Mouse (Mus musculus) adrenal gland, adult (tissue): ENCODE measurements around the gene Sec14l1.

Source experiments
- DNase-seq, 2 experiments: peaks; one replicate each; pipeline ENCODE4 v3.0.0; 2022 to 2023; ENCODE audit warnings: low spot score in 1 of 2; ENCODE audit not compliant: inconsistent age in 2 of 2

Gene Sec14l1

DNA sequence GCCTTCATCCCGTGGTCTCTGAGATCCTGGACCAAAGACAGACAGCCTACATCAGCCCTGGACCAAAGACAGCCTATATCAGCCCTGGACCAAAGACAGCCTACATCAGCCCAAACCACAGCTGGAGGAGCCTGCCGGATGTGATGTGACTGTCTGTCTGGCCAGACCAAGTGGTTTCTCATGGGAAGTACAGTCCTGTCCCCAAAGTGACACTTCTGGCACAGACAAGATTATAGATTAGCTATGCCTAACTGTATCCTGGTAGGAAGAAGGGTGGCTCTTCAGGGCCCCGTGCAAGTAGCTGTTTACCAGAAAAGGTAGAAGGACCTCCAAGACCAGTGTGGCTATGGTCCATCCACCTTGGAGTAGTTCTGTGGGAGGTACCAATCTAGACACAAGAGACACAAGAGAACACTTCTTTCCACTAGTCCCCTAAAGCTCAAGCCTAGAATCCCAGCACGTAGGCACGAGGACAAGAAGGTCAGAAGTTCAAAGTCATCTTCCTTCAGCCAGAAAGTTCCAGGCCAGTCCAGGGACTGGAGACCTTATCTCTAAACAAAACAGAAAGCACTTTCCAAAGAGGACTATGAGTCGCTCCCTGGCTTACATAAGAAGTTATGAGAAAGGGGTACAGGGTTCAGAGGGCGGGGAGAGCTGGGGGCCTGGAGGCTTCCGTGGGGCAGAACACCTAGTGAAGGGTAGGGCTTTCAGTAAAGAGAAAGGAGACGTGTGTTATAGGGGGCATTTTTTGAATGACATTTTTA, 27.8 kb upstream of the Sec14l1 start:
- DNase-seq: peak in 1 of 2 experiments; percentile 71

DNA sequence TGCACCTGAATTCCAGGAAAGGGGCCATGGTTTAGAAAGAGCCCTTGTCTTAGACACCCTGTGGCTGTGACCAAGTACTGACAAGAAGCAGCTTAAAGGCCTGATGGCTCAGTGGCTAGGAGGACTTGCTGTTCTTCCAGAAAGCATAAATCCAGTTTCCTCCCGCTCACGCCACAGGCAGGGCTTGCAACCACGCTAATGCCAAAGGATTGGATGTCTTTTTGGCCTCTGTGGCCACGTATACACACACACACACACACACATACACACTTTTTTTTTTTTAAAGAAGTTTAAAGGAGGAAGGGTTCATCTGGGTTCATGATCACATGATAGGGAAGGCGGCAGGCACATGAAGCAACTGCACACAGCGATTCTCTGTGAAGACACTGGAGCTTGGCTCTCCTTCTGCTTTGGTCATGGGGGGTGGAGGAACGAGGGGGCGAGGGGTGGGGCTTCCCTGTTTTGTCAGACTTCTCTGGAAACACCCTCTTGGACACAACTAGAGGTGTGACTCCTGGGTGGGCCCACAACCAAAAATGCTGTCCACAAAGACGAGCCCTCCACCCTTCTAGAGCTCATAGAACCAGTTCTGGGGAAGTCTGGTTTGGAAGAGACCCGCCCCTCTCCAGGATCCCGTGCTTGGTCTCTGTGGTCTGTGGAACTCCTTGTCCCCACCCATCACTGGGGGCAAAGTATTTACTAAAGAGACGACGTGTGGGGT, 26.5 kb upstream of the Sec14l1 start:
- peak in 1 of 2 experiments; percentile 52 for DNase-seq

DNA sequence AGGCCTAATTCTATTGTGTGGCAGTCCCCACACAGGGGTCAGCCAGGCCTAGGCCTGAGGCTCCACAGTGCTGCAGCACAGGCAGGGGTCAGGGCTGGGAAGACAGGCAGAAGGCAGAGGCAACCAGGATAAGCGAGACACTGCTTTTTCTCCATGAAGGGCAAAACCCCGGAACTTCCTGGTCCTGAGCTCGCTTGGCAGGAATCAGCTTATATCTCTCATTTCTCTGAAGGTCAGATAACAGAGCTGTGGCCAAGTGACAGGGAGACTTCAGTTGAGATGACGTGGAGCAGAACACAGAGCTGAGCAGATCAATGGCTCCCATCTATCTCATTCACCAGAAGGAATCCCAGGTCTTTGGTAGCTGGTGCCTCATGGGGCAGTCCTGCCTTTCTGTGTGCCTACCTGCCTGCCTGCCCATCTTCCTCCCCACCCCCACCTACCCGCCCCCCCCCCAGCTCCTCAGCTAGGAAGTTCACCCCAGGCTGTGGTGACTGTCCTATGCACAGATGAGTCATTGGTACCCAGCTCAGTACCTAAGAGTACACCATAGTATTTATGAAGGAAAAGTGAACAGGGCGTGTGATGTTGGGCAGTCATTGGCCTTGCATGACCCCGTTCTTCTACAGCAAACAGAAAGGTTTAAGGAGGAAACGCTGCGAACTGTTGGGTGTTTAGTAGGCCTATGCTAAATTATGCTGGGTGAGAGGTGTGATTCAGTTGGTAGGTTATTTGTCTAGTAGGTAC, 25.1 kb upstream of the Sec14l1 start:
- DNase-seq: peak; percentile 66 to 81

DNA sequence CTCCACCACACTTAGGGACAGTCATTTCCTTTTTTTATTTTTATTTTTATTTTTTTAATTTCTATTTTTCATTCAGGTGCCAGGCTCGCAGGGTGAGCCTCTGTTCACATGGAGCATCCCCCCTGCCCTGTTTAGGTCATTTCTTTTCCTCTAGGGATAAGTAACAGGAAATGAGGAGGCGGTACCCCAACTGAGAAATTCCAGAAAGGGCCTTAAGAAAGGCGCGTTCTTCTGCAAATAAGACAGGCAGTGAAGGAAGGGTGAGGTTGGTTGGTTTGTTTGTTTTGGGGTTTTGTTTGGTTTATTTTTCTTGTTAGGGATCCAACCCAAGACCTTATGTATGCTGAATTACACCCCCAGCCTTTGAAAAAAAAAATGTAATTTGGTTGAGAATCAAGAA, 23.6 kb upstream of the Sec14l1 start:
- no peak for DNase-seq

DNA sequence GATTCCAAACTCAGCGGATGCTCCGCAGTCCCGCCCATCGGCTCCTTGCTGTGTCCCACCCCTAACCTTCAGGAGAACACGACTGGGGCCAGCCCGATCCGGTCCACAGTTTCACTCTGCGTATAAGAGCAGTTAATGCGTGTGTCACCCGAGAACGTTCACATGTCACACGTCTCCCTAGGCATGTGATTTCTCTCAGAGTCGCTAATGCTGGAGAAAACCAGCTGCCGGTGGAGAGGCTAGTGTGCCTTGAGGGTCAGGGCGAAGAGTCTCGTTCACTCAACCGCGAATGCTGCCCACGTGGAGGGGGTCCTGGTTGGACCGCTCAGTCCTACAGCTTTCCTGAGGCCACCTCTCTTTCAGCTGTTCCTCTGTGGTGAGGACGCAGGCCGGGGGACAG, 23.1 kb upstream of the Sec14l1 start:
- peak in 1 of 2 experiments; percentile 66 for DNase-seq

DNA sequence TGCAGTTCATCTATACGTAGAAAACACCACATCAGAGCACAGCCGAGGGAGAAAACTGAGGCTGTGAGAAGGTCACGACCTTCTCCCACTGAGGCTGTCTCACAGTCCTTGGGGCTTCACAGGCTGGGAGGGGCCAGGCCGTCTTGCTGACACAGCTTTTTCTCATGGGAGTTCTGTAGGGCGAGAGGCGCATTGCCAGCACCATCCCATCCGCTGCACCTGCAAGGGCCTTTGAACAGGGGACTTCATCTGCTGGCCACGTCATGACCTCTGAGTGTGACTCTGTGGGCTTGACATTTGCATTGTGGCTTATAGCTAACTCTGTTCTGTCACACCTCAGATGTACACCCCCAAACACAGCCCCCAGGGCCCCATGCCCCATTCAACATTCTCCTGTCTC, 22.3 kb upstream of the Sec14l1 start:
- DNase-seq: peak in 1 of 2 experiments; percentile 72

DNA sequence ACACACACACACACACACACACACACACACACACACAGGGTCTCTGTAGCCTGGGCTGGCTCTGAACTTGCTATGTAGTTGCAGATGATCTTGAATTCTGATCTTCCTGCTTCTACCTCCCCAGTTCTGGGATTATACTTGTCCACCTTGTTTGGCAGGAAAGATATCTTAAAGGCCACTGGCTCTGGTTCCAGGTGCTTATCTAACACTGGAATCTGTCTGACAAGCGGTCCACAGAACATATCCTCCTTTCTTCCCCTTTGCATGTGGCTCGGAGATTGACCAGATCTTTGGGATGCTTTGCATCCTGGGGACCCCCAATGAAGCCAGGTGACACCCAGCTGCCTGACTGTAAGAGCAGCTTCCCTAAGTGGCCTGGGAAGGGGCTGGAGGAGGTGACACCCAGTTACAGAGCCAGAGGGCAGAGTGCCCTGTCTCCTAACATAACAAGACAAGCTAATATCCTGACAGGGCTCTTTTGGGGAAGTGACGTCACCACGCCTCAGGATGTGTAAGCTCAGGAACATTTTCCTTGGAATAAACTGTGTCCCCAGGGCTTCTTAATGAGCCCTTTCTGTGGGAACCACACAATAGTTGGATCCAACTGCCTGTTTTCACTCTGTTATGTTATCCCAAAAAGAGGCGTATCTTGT, 20.9 kb upstream of the Sec14l1 start:
- peak in 1 of 2 experiments; percentile 69 for DNase-seq

DNA sequence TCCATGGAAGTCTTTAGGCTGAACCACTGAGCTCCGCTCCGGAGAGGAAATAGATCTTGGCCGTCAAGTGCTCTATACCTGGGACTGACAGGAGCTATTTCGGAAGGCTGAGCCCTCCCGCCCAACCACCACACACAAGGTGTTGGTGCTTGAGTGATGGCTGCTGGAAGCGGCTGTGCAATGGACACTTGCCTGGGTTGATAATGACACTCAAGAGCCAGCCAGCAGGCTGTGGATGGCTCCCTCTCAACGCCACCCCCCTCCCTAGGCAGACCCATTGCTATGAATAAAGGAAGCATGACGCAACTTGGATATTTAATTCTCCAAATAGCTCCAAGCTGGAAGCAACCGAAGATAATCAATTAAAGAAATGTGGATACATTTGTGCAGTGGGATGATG, 20.3 kb upstream of the Sec14l1 start:
- no peak for DNase-seq

DNA sequence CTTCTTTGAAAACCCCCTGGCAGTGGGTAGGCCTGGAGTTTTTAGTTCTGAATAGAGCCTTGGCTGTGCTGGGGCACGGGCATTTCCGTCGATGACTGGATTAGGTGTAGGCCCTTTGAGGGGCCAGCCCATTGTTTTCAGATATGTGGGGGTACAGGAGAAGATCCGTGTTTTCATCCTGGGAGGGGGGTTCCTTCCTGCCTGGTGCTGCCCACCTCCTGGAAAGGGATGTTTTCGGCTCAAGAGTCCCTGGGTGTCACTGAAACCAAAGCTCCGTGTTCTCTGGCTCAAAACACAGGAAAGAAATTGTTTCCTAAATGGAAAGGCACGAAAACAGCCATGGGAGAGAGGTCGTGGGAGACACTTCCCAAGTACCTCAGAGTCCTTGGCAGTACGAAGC, 17.9 kb upstream of the Sec14l1 start:
- peak in 1 of 2 experiments; percentile 61 for DNase-seq

DNA sequence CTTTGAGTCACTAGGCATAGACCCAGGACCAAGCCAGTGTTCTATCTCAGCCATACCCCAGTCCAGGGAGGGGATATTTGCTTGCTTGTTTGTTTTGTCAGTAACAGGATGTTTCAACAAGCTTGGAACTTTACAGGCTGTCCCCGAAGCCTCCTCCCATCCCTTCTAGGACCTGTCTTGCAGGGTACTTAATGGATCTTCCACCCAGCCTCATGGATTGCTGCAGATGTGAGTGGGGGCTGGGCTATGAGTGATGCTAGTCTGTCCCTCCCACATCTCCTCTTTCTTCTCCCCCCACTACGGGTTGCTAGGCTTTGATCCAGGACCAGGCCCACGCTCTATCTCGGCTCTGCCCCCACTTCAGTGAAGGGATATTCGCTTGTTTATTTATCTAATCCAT, 16.8 kb upstream of the Sec14l1 start:
- DNase-seq: peak in 1 of 2 experiments; percentile 53

DNA sequence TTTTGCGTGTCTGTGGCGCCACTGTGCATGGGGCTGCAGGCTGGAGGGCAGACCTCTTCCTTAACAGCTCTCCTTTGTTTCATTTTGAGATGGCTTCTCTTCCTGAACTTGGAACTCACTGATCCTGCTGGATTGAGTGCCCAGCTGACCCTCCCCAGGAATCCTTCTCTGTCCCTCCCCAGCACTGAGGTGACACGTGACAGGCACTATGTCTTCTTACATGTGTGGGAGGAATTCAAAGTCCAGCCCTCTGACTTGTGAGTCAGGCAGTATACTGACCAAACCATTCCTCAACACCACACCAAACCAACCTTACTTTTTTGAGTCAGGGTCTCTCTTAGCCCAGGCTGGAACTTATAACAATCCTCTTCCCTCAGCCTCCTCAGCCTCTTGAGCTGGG, 16.2 kb upstream of the Sec14l1 start:
- peak in 1 of 2 experiments; percentile 44 for DNase-seq

DNA sequence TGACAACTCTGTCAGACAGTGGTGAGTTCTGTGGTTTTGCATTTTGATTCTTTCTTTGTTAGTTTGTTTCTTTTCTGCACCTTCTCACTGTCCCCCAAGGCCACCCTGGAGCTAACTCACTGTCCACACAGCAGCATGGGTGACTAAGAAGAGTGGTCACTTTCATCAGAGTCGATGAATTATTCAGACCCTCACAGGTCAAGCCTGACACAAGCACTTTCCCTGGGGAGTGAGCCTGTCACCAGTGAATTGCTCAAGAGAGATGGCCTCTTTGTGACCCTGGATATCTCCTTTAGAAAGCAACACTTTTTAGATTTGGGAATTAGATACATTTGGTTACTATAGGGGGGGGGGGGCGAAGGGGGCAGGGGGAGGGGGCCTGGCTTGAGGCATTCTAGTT, 15.6 kb upstream of the Sec14l1 start:
- DNase-seq: peak in 1 of 2 experiments; percentile 76

DNA sequence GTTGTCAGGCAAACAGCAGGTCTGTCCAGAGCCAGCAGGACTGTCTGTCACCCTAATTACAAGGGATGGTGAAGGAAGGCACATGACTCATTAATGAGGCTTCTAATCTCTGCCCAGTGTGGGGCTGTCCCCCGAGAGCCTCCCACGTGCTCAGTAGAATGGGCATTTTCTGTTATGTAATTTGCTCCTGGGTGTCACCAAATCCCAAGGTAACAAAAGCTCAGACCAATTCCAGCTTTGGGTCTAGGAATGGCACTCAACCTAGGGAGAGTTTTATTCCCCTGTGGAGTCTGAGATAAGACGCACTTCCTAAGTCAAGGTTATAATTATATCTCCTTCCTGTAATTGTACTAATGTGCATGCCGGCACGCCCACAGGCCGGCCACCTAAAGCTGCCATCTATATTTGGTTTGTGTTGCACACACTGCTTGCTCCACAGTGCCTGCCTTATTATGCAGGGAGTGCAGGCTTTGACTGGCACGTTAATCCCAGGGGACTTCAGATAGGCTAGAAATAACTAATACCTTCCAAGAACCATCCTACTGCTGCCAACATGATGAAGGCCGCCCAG, 13.5 kb upstream of the Sec14l1 start:
- DNase-seq: peak; percentile 57 to 78

DNA sequence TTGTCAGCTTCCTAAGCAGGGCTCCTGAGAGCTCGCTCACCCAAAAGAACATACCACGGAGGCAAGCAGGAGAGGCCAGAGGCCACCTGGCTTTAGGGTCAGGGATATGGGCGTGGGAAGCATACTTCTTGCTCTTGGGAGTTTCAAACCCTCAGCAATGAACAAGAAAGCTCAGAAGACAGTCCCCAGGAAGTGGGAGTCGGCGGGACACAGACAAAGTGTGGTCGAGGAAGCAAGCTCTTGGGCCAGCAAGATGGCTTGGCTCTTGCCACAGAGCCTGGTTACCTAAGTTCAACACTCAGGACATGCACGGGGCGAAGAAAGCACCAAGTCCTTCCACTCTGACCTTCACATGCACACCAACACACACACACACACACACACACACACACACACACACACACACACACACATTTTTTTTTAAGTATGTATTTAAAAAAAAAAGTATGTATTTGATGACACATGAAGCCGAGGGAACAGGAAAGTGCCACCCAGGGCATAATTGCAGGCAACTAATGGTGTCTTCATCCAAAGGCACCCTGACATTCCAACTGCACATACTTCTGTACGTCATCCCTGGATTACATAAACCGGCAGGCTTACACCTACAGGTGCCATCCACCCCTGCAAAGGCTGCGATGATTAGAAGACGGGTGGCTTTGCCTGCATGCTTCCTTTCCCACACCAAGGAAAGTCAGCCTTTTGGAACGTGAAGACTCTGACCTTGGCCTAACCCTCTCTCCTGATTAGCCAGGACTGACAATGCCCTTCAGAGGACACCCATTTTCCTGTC, 12.8 kb upstream of the Sec14l1 start:
- DNase-seq: no peak

DNA sequence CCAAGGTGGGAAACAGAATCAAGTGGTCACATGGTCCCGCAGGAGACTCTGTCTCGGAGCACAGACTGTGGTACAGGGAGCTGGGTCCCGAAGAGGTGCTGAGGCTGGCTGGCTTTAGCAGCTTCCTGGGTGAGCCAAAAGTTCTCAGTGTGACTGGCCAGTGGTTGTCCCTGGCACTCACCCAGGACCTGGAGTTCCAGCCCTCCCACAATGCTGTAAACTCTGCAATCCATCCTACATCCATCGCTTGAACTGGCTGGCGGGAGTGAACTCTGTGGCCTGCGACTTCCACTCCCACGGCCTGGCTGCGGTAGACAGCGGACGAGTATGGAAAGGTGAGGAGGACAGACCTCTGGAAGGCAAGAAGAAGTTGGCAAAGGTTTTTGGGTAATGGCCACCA, 11.4 kb upstream of the Sec14l1 start:
- peak; percentile 80 for DNase-seq

DNA sequence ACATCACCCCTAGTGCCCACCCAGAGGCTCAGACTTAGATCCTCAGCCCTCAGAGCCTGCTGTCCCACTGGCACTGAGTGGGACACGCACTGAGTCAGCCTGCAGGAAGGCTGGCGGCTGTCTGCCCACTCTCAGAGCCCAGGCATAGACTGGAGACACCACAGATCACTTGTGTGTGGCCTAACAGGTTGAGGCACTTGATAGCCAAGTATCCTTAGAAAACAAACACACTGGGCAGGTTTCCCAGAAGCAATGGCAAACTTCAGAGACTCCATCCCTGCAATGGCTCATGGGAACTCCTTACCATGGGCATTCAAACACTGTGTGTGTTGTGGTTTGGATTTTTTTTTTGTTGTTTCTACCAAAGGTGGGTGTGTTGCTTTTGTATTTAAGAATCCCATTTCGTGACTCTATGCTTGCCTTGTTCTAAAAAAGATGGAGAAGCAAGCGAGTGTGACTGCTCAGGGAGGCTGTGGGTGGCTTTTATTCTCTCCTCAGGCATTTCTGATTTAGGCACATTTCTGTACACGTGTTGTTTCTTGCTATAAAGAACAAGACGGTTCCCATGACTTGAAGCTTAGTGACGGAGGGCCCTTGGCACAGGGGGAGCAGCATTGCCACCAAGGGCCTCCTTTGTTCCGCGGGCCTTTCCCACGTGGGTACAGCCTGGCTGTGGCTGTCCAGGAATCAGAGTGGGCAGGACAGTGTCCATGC, 10.8 kb upstream of the Sec14l1 start:
- no peak for DNase-seq

DNA sequence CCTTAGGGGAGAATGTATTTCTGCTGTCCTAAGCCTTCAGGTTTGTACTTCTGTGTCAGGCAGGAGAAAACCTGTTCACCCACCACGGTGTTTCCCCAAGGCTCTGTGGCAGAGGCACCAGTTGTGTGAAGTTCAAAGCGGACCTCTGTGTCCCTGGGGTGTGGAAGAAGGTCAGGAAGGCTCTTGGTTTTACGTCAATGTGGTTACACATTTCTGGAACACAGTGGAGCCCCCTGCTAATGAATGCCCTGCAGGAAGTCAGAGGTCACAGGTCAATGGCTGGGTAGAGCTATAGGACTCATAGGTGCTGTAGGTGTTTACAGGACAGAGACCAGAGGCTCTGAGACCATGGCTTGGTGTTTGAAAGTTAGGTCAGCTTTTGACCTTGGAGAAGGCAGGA, 9.7 kb upstream of the Sec14l1 start:
- DNase-seq: peak in 1 of 2 experiments; percentile 51

DNA sequence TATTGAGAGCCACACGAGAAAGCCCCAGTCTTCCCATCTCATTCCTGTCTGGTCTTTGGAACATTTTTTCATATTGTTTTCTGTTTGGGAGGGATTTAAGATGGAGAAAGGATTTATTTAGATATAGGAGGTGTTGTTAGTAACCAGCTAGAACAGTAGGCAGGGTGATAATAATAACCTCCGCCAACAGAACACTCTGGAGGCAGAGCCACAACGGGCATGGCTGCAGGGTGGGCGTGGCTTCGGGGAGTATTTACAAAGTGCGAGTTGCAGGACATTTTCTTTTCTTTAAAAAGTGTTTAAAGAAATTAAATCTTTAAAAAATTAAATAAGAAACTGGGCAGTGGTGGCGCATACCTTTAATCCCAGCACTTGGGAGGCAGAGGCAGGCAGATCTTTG, 9.1 kb upstream of the Sec14l1 start:
- no peak for DNase-seq

DNA sequence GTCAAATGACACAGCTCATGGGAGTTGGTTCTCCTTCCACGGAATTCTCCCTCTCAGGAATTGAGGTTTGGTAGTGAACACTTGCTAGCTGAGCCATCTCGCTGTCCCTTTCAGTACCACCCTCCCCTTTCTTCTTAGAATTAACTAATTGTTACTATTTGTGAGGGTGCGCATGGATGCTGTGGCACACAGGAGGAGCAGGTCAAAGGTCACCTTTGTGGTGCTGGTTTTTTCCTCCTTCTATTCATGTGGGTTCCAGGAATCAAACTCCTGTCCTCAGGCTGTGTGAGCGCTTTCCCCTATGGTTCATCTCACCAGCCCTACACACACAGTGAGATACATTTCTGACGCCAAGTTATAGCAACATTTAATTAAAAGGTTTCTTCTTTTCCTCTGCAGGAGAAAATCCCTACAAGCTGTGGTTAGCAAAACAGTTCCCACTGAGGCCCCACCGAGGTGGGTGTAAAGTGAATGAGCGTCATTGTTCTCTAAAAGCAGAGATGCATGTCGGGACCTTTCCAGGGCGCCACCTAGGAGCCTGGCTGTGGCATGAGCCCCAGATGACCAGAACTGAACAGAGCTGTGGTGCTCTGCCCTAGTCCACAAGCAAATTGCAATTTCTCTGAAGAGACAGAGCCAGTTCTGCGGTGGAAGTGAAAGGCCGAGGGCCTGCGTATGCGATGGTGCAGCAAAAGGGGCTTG, 8.2 kb upstream of the Sec14l1 start:
- no peak for DNase-seq
